Mouse (Mus musculus): ENCODE measurements around the gene Ubqln4.

- TF ChIP-seq POLR2A (IDR thresholded peaks at IDR 0.05; ENCODE audit: low read depth, low read length), result no peak
- no peak for TF ChIP-seq CTCF (IDR thresholded peaks at IDR 0.05; ENCODE audit: borderline replicate concordance, insufficient read depth, low read length)
Observed at GRCm38 (mm10) chr3:88516407-88516806, 37.2 kb upstream of the Ubqln4 start.
